15 mouse cellular contexts compared by ENCODE assay signal in the genomic region with DNA sequence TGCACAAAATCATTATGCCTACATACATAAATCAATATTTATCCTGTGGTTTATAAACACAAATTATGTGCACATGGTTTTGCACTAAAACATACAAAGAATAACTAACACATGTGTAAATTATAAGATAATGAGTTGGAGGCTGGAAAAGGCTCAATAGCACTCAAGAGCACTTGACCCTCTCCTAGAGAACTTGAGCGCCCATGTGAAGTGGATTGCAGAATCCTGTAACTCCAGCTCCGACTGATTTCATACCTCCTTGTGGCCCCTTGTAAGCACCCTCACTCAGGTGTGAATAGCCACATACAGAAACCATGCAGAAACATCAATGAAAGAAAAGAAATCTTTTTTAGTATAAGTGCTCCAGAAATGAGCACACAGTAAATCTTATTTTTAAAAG.
"Had no signal": no experiment of that assay in that cellular context is flagged by ENCODE, and none has a peak within 500 bp of the region (broad histone marks: within the 10 kb centered on the region; RNA-seq: fewer than 3 reads in every experiment).

No protein-coding gene starts in this region.

- H3K9me3 ChIP-seq: limb, embryonic 10.5 days; limb, embryonic 13.5 days; liver, embryonic 12.5 days; liver, embryonic 15.5 days had no signal

- ATAC-seq: intestine, postnatal 0 days; liver, embryonic 12.5 days had no signal

- H3K4me1 ChIP-seq: limb, embryonic 13.5 days; liver, embryonic 12.5 days; liver, embryonic 15.5 days had no signal

- H3K36me3 ChIP-seq: limb, embryonic 10.5 days; limb, embryonic 13.5 days; liver, embryonic 12.5 days; liver, embryonic 15.5 days had no signal

- H3K4me2 ChIP-seq: limb, embryonic 13.5 days; liver, embryonic 12.5 days; liver, embryonic 15.5 days; midbrain, embryonic 11.5 days had no signal

- H3K27ac ChIP-seq: kidney, postnatal 0 days; limb, embryonic 10.5 days; limb, embryonic 13.5 days; liver, embryonic 12.5 days; liver, embryonic 15.5 days; stomach, postnatal 0 days had no signal

- DNase-seq: kidney, adult 2 months; kidney, postnatal 36 days; liver; midbrain, embryonic 14.5 days; thymus, adult 2 months; thymus, postnatal 14 days; thymus, postnatal 4 days had no signal

- H3K27me3 ChIP-seq: limb, embryonic 13.5 days; liver, embryonic 12.5 days; liver, embryonic 15.5 days had no signal

- H3K9ac ChIP-seq: limb, embryonic 13.5 days; liver, embryonic 12.5 days; liver, embryonic 15.5 days had no signal

- H3K4me3 ChIP-seq: limb, embryonic 10.5 days; limb, embryonic 13.5 days; liver, embryonic 12.5 days; liver, embryonic 15.5 days had no signal
